Mouse (Mus musculus): ENCODE data around the gene Abtb2.

DNA sequence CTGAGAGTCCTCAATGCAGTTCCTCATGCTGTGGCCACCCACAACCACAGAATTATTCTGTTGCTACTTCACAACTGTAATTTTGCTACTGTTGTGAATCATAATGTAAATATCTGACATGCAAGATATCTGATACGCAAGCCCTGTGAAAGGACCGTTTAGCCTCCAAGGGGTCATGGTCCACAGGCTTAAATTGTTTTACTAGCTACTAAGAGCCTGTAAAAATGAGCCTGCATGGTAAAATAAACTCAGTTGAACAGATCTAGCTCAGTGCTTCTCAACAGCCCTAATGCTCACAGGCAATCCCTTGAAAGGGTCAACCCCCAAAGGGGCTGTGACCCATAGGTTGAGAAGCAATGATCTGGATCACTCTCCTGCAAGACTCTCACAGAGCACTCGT, 183.0 kb downstream of the Abtb2 start:
- TF ChIP-seq CTCF (IDR thresholded peaks at IDR 0.05; ENCODE audit: control insufficient read depth, insufficient read depth, insufficient read length) (no peak), FOSL1 (IDR thresholded peaks at IDR 0.05; ENCODE audit: insufficient read depth, low read length, poor library complexity, severe bottlenecking) (no peak), MAX (IDR thresholded peaks at IDR 0.05) (no peak), CEBPB (IDR thresholded peaks at IDR 0.05; ENCODE audit: low read depth) (no peak), MYOG (IDR thresholded peaks at IDR 0.05; ENCODE audit: control insufficient read depth, extremely low read depth, insufficient read length) (no peak), USF1 (IDR thresholded peaks at IDR 0.05; ENCODE audit: low read depth) (no peak), MYOD1 (IDR thresholded peaks at IDR 0.05; ENCODE audit: control insufficient read depth, insufficient read length, low read depth) (no peak)

All from C2C12 (cell line).